Mouse (Mus musculus) midbrain, embryonic 16.5 days (tissue): ENCODE results near the gene Hoxc5. TPM values are rescaled to one million over a fixed set of nuclear protein-coding genes. Genes with fewer than 3 reads are reported as not detected.
A peak's percentile ranks its signal among the peaks of the same experiment; 100 is the strongest.

Source experiments
- ATAC-seq: fragments of 200-750 bp; cut with Nextera tagmentation; 2 replicates; pipeline ENCODE4 v1.8.0; 2017; ENCODE audit warnings: moderate TSS enrichment
- H3K27ac ChIP-seq: fragments of 300-500 bp; sonication (generic); 2 replicates; pipeline ENCODE4 v1.5.1; 2014; ENCODE audit warnings: mild to moderate bottlenecking, low read length, mixed read lengths
- H3K27me3 ChIP-seq: fragments of 300-500 bp; sonication (generic); 2 replicates; pipeline ENCODE4 v1.6.1; 2014; ENCODE audit warnings: low read depth, low read length, mixed read lengths; ENCODE audit not compliant: control insufficient read depth, insufficient read depth
- H3K36me3 ChIP-seq: fragments of 300-500 bp; sonication (generic); 2 replicates; pipeline ENCODE4 v1.6.1; 2014; ENCODE audit warnings: mild to moderate bottlenecking, low read length, moderate library complexity, mixed read lengths; ENCODE audit not compliant: control insufficient read depth, insufficient read depth
- H3K4me1 ChIP-seq: fragments of 300-500 bp; sonication (generic); 2 replicates; pipeline ENCODE4 v1.6.1; 2014; ENCODE audit warnings: mild to moderate bottlenecking, low read length, mixed read lengths; ENCODE audit not compliant: control insufficient read depth, insufficient read depth
- H3K4me2 ChIP-seq: fragments of 300-500 bp; sonication (generic); 2 replicates; pipeline ENCODE4 v1.6.1; 2014; ENCODE audit warnings: mild to moderate bottlenecking, low read length, mixed read lengths
- H3K4me3 ChIP-seq: fragments of 300-500 bp; sonication (generic); 2 replicates; pipeline ENCODE4 v1.5.1; 2014; ENCODE audit warnings: low read depth, mild to moderate bottlenecking, low read length, moderate library complexity, mixed read lengths
- H3K9ac ChIP-seq: fragments of 300-500 bp; sonication (generic); 2 replicates; pipeline ENCODE4 v1.6.1; 2014; ENCODE audit warnings: low read depth, low read length, mixed read lengths
- H3K9me3 ChIP-seq: fragments of 300-500 bp; sonication (generic); replicated peaks from 2 replicates; pipeline ENCODE4 v1.6.1; 2014; ENCODE audit warnings: mild to moderate bottlenecking, low read length, mixed read lengths; ENCODE audit not compliant: control insufficient read depth, poor library complexity, severe bottlenecking
- WGBS: fragments of 180-500 bp; shearing (Covaris S2); extraction: QIAGEN DNeasy Blood & Tissue Kit; methylation state at CpG from one replicate; pipeline ENCODE4 v1.1.7; 2014; 5-methylcytosine and 5-hydroxymethylcytosine counted together
- polyA plus RNA-seq: library from polyadenylated mRNA; unstranded; fragments of >200 nt; fragmentation: Nextera tagmentation; extraction: Ambion mirVana; gene quantifications from 2 replicates; pipeline ENCODE4 v1.2.1, GENCODE M21; 2015

Hoxc5 gene
- 0.22 TPM in 1 of 2 replicates, not detected in the other for polyA plus RNA-seq

DNA sequence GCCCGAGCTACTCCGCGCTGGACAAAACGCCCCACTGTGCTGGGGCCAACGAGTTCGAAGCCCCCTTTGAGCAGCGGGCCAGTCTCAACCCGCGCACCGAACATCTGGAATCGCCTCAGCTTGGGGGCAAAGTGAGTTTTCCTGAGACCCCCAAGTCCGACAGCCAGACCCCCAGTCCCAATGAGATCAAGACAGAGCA is at the start of gene Hoxc5:
Gene Hoxc5, plus strand, starts transcription at position 132 of the 199 bp plus-strand sequence.
- Histone ChIP-seq H3K36me3 (no peaks in the 10 kb centered on the region), H3K27me3 (peaks cover 91% of the 10 kb centered on the region), H3K4me1 (peaks cover 3% of the 10 kb centered on the region; the same call in 1 of the 2 replicates), H3K27ac (no peak within 1 kb of the TSS), H3K4me2 (no peak within 1 kb of the TSS), H3K9me3 (no peaks in the 10 kb centered on the region), H3K4me3 (no peak within 1 kb of the TSS), H3K9ac (no peak within 1 kb of the TSS)
- ATAC-seq: no peak
- WGBS: 4% methylated on average over 12 of the region's 12 CpGs

GRCm38 (mm10) chr15:102917972-102918572 is 49.2 kb upstream of the Hoxc5 start:
- Histone ChIP-seq H3K27me3 (peaks cover 85% of the 10 kb centered on the region), H3K27ac (no peak overlapping the region), H3K9ac (no peak overlapping the region), H3K36me3 (no peaks in the 10 kb centered on the region), H3K4me2 (no peak overlapping the region), H3K9me3 (no peaks in the 10 kb centered on the region), H3K4me3 (no peak overlapping the region), H3K4me1 (peaks cover 2% of the 10 kb centered on the region)
- no peak for ATAC-seq
- under 1% methylated on average over 20 of the region's 20 CpGs for WGBS

DNA sequence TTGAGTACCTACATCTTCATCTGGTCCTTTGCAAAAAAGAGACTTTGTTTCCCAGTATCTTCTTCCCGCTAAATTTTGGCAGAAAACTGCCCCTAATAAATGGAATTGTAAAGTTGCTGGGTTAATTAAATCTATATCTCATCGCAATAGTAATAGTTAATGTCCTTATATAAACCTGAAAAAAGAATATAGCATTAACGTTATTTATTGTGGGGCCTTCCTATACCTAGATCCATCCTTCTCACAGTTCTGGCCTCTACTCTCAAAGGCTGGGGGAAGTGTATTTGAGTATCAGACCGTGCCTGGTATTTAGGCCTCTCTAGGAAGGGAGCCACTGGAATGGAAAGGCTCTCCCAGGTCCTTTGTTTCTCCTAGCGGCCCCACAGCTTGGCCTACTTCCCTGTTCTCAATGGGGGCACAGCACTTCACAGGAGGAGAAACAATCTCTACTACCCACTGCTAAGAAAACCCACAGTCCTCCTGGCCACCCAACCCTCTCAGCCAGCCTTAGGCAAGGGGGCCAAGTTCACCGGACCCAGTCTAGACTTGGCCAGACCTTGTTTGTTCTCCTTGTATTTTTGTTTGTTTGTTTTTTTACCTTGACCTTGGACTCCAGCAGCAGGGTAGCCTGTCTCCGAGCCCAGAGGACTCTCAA is 48.5 kb upstream of the Hoxc5 start:
- Histone ChIP-seq H3K36me3 (no peaks in the 10 kb centered on the region), H3K4me2 (no peak overlapping the region), H3K27ac (no peak overlapping the region), H3K4me1 (peaks cover 2% of the 10 kb centered on the region), H3K9me3 (no peaks in the 10 kb centered on the region), H3K9ac (no peak overlapping the region), H3K27me3 (peaks cover 84% of the 10 kb centered on the region), H3K4me3 (no peak overlapping the region)
- 1% methylated on average over 7 of the region's 7 CpGs for WGBS
- ATAC-seq: no peak

DNA sequence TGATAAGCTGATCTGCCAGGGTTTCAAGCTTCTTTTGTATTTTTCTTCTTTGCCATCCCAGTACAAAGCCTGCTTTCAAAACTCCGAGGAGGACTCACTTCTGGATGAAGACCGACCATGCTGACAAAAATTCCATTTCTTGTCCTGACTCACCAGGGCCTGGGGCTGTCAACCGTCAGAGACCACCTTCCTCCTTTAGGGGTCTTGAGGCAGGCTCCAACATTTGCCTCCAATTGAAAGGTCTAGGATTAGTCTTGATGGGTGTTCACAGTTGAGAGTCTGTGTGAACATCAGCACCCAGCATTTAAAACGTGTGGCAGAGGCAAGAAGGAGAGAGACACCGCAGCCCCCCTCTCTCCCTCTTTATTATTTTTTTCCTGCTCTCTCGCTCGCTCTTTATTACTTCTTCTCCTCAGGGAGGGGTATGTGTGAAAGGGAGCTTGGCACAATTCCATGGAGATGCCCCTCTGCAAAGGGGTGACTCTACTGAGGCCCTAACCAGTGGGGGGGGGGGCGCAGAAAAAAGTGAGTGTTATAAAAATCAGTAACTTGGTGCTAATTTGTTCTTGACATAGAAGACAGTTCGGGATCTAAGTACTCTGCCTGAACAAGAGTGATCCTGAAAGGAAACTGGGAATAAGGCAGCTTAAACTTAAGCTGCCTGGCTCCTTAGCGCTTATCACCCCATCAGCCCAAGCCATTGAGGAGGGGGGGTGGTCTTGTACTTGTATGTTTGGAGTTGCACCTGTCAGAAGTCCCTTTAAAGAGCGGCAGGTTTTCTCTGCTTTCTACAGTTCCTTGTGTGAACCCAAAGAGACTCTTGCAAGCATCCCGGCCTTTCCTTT is 47.7 kb upstream of the Hoxc5 start:
- peaks cover 87% of the 10 kb centered on the region for H3K27me3 ChIP-seq
- H3K4me2 ChIP-seq: no peak overlapping the region
- H3K9ac ChIP-seq: no peak overlapping the region
- peaks cover 2% of the 10 kb centered on the region for H3K4me1 ChIP-seq
- H3K27ac ChIP-seq: no peak overlapping the region
- no peaks in the 10 kb centered on the region for H3K36me3 ChIP-seq
- H3K9me3 ChIP-seq: no peaks in the 10 kb centered on the region
- ATAC-seq: no peak
- H3K4me3 ChIP-seq: no peak overlapping the region
- whole genome bisulfite sequencing: 2% methylated on average over 12 of the region's 12 CpGs

- Histone ChIP-seq H3K4me2 (peak overlapping the region; percentile 31; the same call in 1 of the 2 replicates), H3K9ac (no peak overlapping the region), H3K36me3 (no peaks in the 10 kb centered on the region), H3K27me3 (peaks cover 88% of the 10 kb centered on the region), H3K9me3 (no peaks in the 10 kb centered on the region), H3K4me3 (no peak overlapping the region), H3K4me1 (peaks cover 2% of the 10 kb centered on the region), H3K27ac (no peak overlapping the region)
- under 1% methylated on average over 20 of the region's 20 CpGs for WGBS
- no peak for ATAC-seq
Measured at GRCm38 (mm10) chr15:102920619-102921018, 46.6 kb upstream of the Hoxc5 start.

- H3K27ac ChIP-seq: no peak within 1 kb of the TSS
- peaks cover 88% of the 10 kb centered on the region for H3K27me3 ChIP-seq
- H3K4me1 ChIP-seq: peaks cover 2% of the 10 kb centered on the region
- peak; percentile 28; the same call in 1 of the 2 replicates for ATAC-seq
- H3K4me3 ChIP-seq: 0 out of 2 replicates have a peak within 1 kb of the TSS, but pooled peaks have one; percentile 7
- no peaks in the 10 kb centered on the region for H3K36me3 ChIP-seq
- H3K4me2 ChIP-seq: peak within 1 kb of the TSS; percentile 31; the same call in 1 of the 2 replicates
- H3K9me3 ChIP-seq: no peaks in the 10 kb centered on the region
- H3K9ac ChIP-seq: no peak within 1 kb of the TSS
- WGBS: under 1% methylated on average over 56 of the region's 88 CpGs
Measured at GRCm38 (mm10) chr15:102921053-102922011, 45.9 kb upstream of the Hoxc5 start, which contains the start of gene Hoxc13. Hoxc13 (plus strand) TSS chr15:102921103.

GRCm38 (mm10) chr15:102922012-102922362 is 45.3 kb upstream of the Hoxc5 start:
- Histone ChIP-seq H3K4me2 (no peak overlapping the region), H3K4me1 (peaks cover 2% of the 10 kb centered on the region), H3K4me3 (no peak overlapping the region), H3K9ac (no peak overlapping the region), H3K36me3 (no peaks in the 10 kb centered on the region), H3K9me3 (no peaks in the 10 kb centered on the region), H3K27ac (no peak overlapping the region), H3K27me3 (peaks cover 84% of the 10 kb centered on the region)
- WGBS: 0% methylated on average over 14 of the region's 24 CpGs
- no peak for ATAC-seq

GRCm38 (mm10) chr15:102922636-102923500 is 44.4 kb upstream of the Hoxc5 start:
- Histone ChIP-seq H3K4me2 (no peak overlapping the region), H3K36me3 (no peaks in the 10 kb centered on the region), H3K4me1 (peaks cover 2% of the 10 kb centered on the region), H3K4me3 (no peak overlapping the region), H3K9me3 (no peaks in the 10 kb centered on the region), H3K9ac (no peak overlapping the region), H3K27ac (no peak overlapping the region), H3K27me3 (peaks cover 83% of the 10 kb centered on the region)
- no peak for ATAC-seq
- 6% methylated on average over 6 of the region's 6 CpGs for whole genome bisulfite sequencing
